Mouse (Mus musculus) spleen, adult 10 weeks (tissue): ENCODE results near the gene Gm21541. TPM values are rescaled to one million over a fixed set of nuclear protein-coding genes. Genes with fewer than 3 reads are reported as not detected.

ENCODE experiments used
- polyA plus RNA-seq: library from polyadenylated mRNA; stranded (reverse); fragments of 350-450 nt; fragmentation: Illumina TruSeq; extraction: RNeasy Lipid Tissue Mini Kit (QIAGEN cat#74804); gene quantifications from one replicate; pipeline ENCODE4 v1.2.3, GENCODE M21; 2015; ENCODE audit warnings: low replicate concordance; ENCODE audit not compliant: insufficient read depth

The Gm21541 gene
- 10.9 TPM for polyA plus RNA-seq

GRCm38 (mm10) chr4:41903310-41903709, at the start of gene Gm21541:
Gm21541 (plus strand) TSS chr4:41903610.

GRCm38 (mm10) chr4:41941272-41941671, 37.9 kb downstream of the Gm21541 start, which contains the start of gene Gm20878:
Gm20878 (plus strand) TSS chr4:41941572.

Other genes starting within 250 kb of the Gm21541 start
- gene Cntfr, start 206.5 kb upstream of the Gm21541 start, polyA plus RNA-seq: 1.3 TPM
- 67.0 TPM for gene Il11ra1, start 203.6 kb upstream of the Gm21541 start, polyA plus RNA-seq
- 10.1 TPM for gene Rpp25l, start 190.1 kb upstream of the Gm21541 start, polyA plus RNA-seq
- 27.5 TPM for gene Dctn3, start 180.4 kb upstream of the Gm21541 start, polyA plus RNA-seq
- gene Arid3c, start 172.5 kb upstream of the Gm21541 start, polyA plus RNA-seq: not detected
- gene Galt, start 148.4 kb upstream of the Gm21541 start, polyA plus RNA-seq: 18.2 TPM
- gene Sigmar1, start 147.5 kb upstream of the Gm21541 start, polyA plus RNA-seq: 27.7 TPM
- 5.8 TPM for gene Ccl27a, start 129.4 kb upstream of the Gm21541 start, polyA plus RNA-seq
- gene Gm20878, start 38.0 kb downstream of the Gm21541 start, polyA plus RNA-seq: 1.7 TPM
- gene Fam205a4, start 62.4 kb downstream of the Gm21541 start, polyA plus RNA-seq: 0.48 TPM
- not detected for gene Gm21093, start 131.1 kb downstream of the Gm21541 start, polyA plus RNA-seq
- gene Gm3893, start 187.6 kb downstream of the Gm21541 start, polyA plus RNA-seq: not detected
- not detected for gene Gm13304, start 211.2 kb downstream of the Gm21541 start, polyA plus RNA-seq
- not detected for gene Gm13306, start 249.8 kb downstream of the Gm21541 start, polyA plus RNA-seq